Mouse (Mus musculus) brain, embryonic 14.5 days (tissue): ENCODE data around the gene Ffar1.

Experiments used
- CTCF ChIP-seq: fragments of 200-500 bp; IDR thresholded peaks from 2 replicates; pipeline ENCODE4 v1.5.1; 2012; ENCODE audit warnings: inconsistent platforms, mild to moderate bottlenecking, moderate library complexity, borderline replicate concordance; ENCODE audit not compliant: insufficient read depth, insufficient read length; ENCODE audit errors: extremely low read depth
- POLR2A ChIP-seq: fragments of 200-500 bp; IDR thresholded peaks from 2 replicates; pipeline ENCODE4 v1.6.1; 2012; ENCODE audit warnings: mild to moderate bottlenecking, inconsistent platforms, borderline replicate concordance; ENCODE audit not compliant: poor library complexity, insufficient read depth, insufficient read length, severe bottlenecking; ENCODE audit errors: extremely low read depth

- TF ChIP-seq CTCF (no peak), POLR2A (no peak)
Observed at GRCm38 (mm10) chr7:30841379-30841778, 20.0 kb downstream of the Ffar1 start.
